Mouse (Mus musculus) embryonic facial prominence, embryonic 13.5 days (tissue): ENCODE data around the gene Skor1. TPM values are rescaled to one million over a fixed set of nuclear protein-coding genes. Genes with fewer than 3 reads are reported as not detected.

Experiments used
- ATAC-seq: fragments of 200-750 bp; cut with Nextera tagmentation; 2 replicates; pipeline ENCODE4 v1.8.0; 2017; ENCODE audit warnings: low read depth; ENCODE audit not compliant: insufficient number of reproducible peaks, insufficient read depth, low FRiP score, low TSS enrichment
- H3K27ac ChIP-seq: fragments of 300-500 bp; sonication (generic); 2 replicates; pipeline ENCODE4 v1.5.1; 2015; ENCODE audit warnings: moderate library complexity, mild to moderate bottlenecking, inconsistent platforms
- H3K27me3 ChIP-seq: fragments of 300-500 bp; sonication (generic); 2 replicates; pipeline ENCODE4 v1.6.1; 2015; ENCODE audit warnings: mild to moderate bottlenecking, inconsistent platforms
- H3K36me3 ChIP-seq: fragments of 300-500 bp; sonication (generic); 2 replicates; pipeline ENCODE4 v1.6.1; 2015; ENCODE audit warnings: mild to moderate bottlenecking, inconsistent platforms
- H3K4me1 ChIP-seq: fragments of 300-500 bp; sonication (generic); 2 replicates; pipeline ENCODE4 v1.6.1; 2015; ENCODE audit warnings: inconsistent platforms
- H3K4me2 ChIP-seq: fragments of 300-500 bp; sonication (generic); 2 replicates; pipeline ENCODE4 v1.6.1; 2015; ENCODE audit warnings: moderate library complexity, mild to moderate bottlenecking, inconsistent platforms
- H3K4me3 ChIP-seq: fragments of 300-500 bp; sonication (generic); 2 replicates; pipeline ENCODE4 v1.5.1; 2015; ENCODE audit warnings: mild to moderate bottlenecking, inconsistent platforms
- H3K9ac ChIP-seq: fragments of 300-500 bp; sonication (generic); 2 replicates; pipeline ENCODE4 v1.6.1; 2015; ENCODE audit warnings: mild to moderate bottlenecking, inconsistent platforms
- H3K9me3 ChIP-seq: fragments of 300-500 bp; sonication (generic); 2 replicates; pipeline ENCODE4 v1.6.1; 2016; ENCODE audit warnings: inconsistent platforms
- WGBS: fragments of 180-500 bp; shearing (Covaris S2); methylation state at CpG from one replicate; pipeline ENCODE4 v1.1.7; 2015; ENCODE audit warnings: mixed read lengths; 5-methylcytosine and 5-hydroxymethylcytosine counted together
- polyA plus RNA-seq: library from polyadenylated mRNA; unstranded; fragments of >200 nt; fragmentation: Nextera tagmentation; extraction: Ambion mirVana; gene quantifications from 2 replicates; pipeline ENCODE4 v1.2.1, GENCODE M21; 2015

Gene Skor1
- polyA plus RNA-seq, 1 experiment from 2014 or later, result 0.58 TPM

GRCm38 (mm10) chr9:63100660-63101059 is 48.1 kb downstream of the Skor1 start:
- peaks cover 24% of the 10 kb centered on the region for H3K4me1 ChIP-seq
- no peak for ATAC-seq
- H3K9me3 ChIP-seq, result 0 out of 2 replicates have a peak, but pooled peaks cover 2% of the 10 kb centered on the region
- no peak overlapping the region for H3K4me3 ChIP-seq
- H3K27ac ChIP-seq, result peak overlapping the region; percentile 0; the same call in 1 of the 2 replicates
- H3K9ac ChIP-seq, result no peak overlapping the region
- no peaks in the 10 kb centered on the region for H3K36me3 ChIP-seq
- no peak overlapping the region for H3K4me2 ChIP-seq
- WGBS, result 68% methylated on average over 5 of the region's 5 CpGs
- H3K27me3 ChIP-seq, result no peaks in the 10 kb centered on the region

- Histone ChIP-seq H3K4me3 (no peak overlapping the region), H3K27ac (peak overlapping the region; percentile 0; the same call in 1 of the 2 replicates), H3K9ac (no peak overlapping the region), H3K36me3 (no peaks in the 10 kb centered on the region), H3K27me3 (no peaks in the 10 kb centered on the region), H3K9me3 (0 out of 2 replicates have a peak, but pooled peaks cover 2% of the 10 kb centered on the region), H3K4me2 (no peak overlapping the region), H3K4me1 (peaks cover 27% of the 10 kb centered on the region)
- ATAC-seq, result no peak
Observed at GRCm38 (mm10) chr9:63099876-63100275, 48.9 kb downstream of the Skor1 start.

GRCm38 (mm10) chr9:63099344-63099743 is 49.4 kb downstream of the Skor1 start:
- no peak overlapping the region for H3K4me3 ChIP-seq
- 85% methylated on average over 4 of the region's 4 CpGs for WGBS
- no peaks in the 10 kb centered on the region for H3K36me3 ChIP-seq

GRCm38 (mm10) chr9:63098887-63099286 is 49.9 kb downstream of the Skor1 start:
- 81% methylated on average over 4 of the region's 4 CpGs for WGBS
- peak overlapping the region; percentile 39 for H3K27ac ChIP-seq
- H3K4me1 ChIP-seq, result peaks cover 27% of the 10 kb centered on the region

More at GRCm38 (mm10) chr9:63099344-63099743, 49.4 kb downstream of the Skor1 start:
- no peak overlapping the region for H3K27ac ChIP-seq
- H3K27me3 ChIP-seq, result no peaks in the 10 kb centered on the region
- H3K9ac ChIP-seq, result no peak overlapping the region
- peaks cover 27% of the 10 kb centered on the region for H3K4me1 ChIP-seq
- H3K9me3 ChIP-seq, result 0 out of 2 replicates have a peak, but pooled peaks cover 2% of the 10 kb centered on the region
- ATAC-seq, result no peak
- no peak overlapping the region for H3K4me2 ChIP-seq

GRCm38 (mm10) chr9:63097204-63097603 is 51.6 kb downstream of the Skor1 start:
- 0 out of 2 replicates have a peak, but pooled peaks cover 2% of the 10 kb centered on the region for H3K9me3 ChIP-seq
- WGBS, result 80% methylated on average over 1 of the region's 1 CpGs
- ATAC-seq, result no peak

More at GRCm38 (mm10) chr9:63098887-63099286, 49.9 kb downstream of the Skor1 start:
- H3K9ac ChIP-seq, result no peak overlapping the region
- no peak for ATAC-seq
- H3K4me2 ChIP-seq, result no peak overlapping the region
- H3K9me3 ChIP-seq, result 0 out of 2 replicates have a peak, but pooled peaks cover 2% of the 10 kb centered on the region
- no peaks in the 10 kb centered on the region for H3K36me3 ChIP-seq
- H3K4me3 ChIP-seq, result no peak overlapping the region
- H3K27me3 ChIP-seq, result no peaks in the 10 kb centered on the region

GRCm38 (mm10) chr9:63094030-63094429 is 54.7 kb downstream of the Skor1 start:
- Histone ChIP-seq H3K4me3 (no peak overlapping the region), H3K4me1 (peaks cover 30% of the 10 kb centered on the region), H3K27ac (no peak overlapping the region), H3K9me3 (no peaks in the 10 kb centered on the region), H3K36me3 (no peaks in the 10 kb centered on the region), H3K27me3 (no peaks in the 10 kb centered on the region), H3K4me2 (no peak overlapping the region), H3K9ac (no peak overlapping the region)
- ATAC-seq, result no peak
- WGBS, result 81% methylated on average over 1 of the region's 1 CpGs

More at GRCm38 (mm10) chr9:63097204-63097603, 51.6 kb downstream of the Skor1 start:
- Histone ChIP-seq H3K27ac (no peak overlapping the region), H3K36me3 (no peaks in the 10 kb centered on the region), H3K4me3 (no peak overlapping the region), H3K4me1 (peaks cover 36% of the 10 kb centered on the region), H3K27me3 (no peaks in the 10 kb centered on the region), H3K4me2 (no peak overlapping the region), H3K9ac (no peak overlapping the region)

- H3K4me3 ChIP-seq, result peak overlapping the region; percentile 35
- H3K4me2 ChIP-seq, result peak overlapping the region; percentile 60
- H3K9ac ChIP-seq, result peak overlapping the region; percentile 54
- H3K36me3 ChIP-seq, result no peaks in the 10 kb centered on the region
- H3K4me1 ChIP-seq, result peaks cover 27% of the 10 kb centered on the region
- H3K27ac ChIP-seq, result peak overlapping the region; percentile 74
- WGBS, result 6% methylated on average over 6 of the region's 6 CpGs
- H3K27me3 ChIP-seq, result no peaks in the 10 kb centered on the region
- no peaks in the 10 kb centered on the region for H3K9me3 ChIP-seq
- ATAC-seq, result no peak
Observed at GRCm38 (mm10) chr9:63092567-63092966, 56.2 kb downstream of the Skor1 start.

GRCm38 (mm10) chr9:63091971-63092528 is 56.7 kb downstream of the Skor1 start:
- peak overlapping the region; percentile 54; the same call in 1 of the 2 replicates for H3K9ac ChIP-seq
- H3K4me3 ChIP-seq, result peak overlapping the region; percentile 35
- H3K27me3 ChIP-seq, result no peaks in the 10 kb centered on the region
- peak overlapping the region; percentile 74 for H3K27ac ChIP-seq
- H3K9me3 ChIP-seq, result no peaks in the 10 kb centered on the region
- ATAC-seq, result peak; percentile 67
- H3K4me1 ChIP-seq, result peaks cover 27% of the 10 kb centered on the region
- peak overlapping the region; percentile 60 for H3K4me2 ChIP-seq
- no peaks in the 10 kb centered on the region for H3K36me3 ChIP-seq
- under 1% methylated on average over 13 of the region's 13 CpGs for WGBS

GRCm38 (mm10) chr9:63091101-63091921 is 57.5 kb downstream of the Skor1 start:
- no peak for ATAC-seq

GRCm38 (mm10) chr9:63089141-63089540 is 59.6 kb downstream of the Skor1 start:
- Histone ChIP-seq H3K4me2 (no peak overlapping the region), H3K36me3 (no peaks in the 10 kb centered on the region), H3K4me1 (peaks cover 23% of the 10 kb centered on the region), H3K9me3 (no peaks in the 10 kb centered on the region), H3K9ac (no peak overlapping the region), H3K27me3 (no peaks in the 10 kb centered on the region), H3K27ac (no peak overlapping the region), H3K4me3 (no peak overlapping the region)
- ATAC-seq, result no peak
- WGBS, result 89% methylated on average over 4 of the region's 4 CpGs

More at GRCm38 (mm10) chr9:63091101-63091921, 57.5 kb downstream of the Skor1 start:
- no peaks in the 10 kb centered on the region for H3K36me3 ChIP-seq
- H3K4me2 ChIP-seq, result peak overlapping the region; percentile 60
- H3K27me3 ChIP-seq, result no peaks in the 10 kb centered on the region
- peak overlapping the region; percentile 74 for H3K27ac ChIP-seq
- 0 out of 2 replicates have a peak overlapping the region, but pooled peaks have one; percentile 54 for H3K9ac ChIP-seq
- no peak overlapping the region for H3K4me3 ChIP-seq
- H3K4me1 ChIP-seq, result peaks cover 27% of the 10 kb centered on the region
- whole genome bisulfite sequencing, result 16% methylated on average over 23 of the region's 23 CpGs
- no peaks in the 10 kb centered on the region for H3K9me3 ChIP-seq
